Comparison of ENCODE assay signal across 15 mouse cellular contexts in genomic region chr1:153918521-153919206, GRCm38 (mm10). TPM values are rescaled to one million over a fixed set of nuclear protein-coding genes. Genes with fewer than 3 reads are reported as not detected.
DNase-seq lines count a peak whose midpoint lies in the region; ATAC-seq lines count a peak whose summit lies in the region.
"Had no signal": no experiment of that assay in that cellular context is flagged by ENCODE, and none has a peak within 500 bp of the region (broad histone marks: within the 10 kb centered on the region; RNA-seq: fewer than 3 reads in every experiment).

No protein-coding gene starts in this region.

- H3K36me3 ChIP-seq in kidney, embryonic 16.5 days (ENCODE audit: insufficient read depth, low read length), result no peaks in the 10 kb centered on the region
- no peaks in the 10 kb centered on the region for H3K36me3 ChIP-seq in heart, embryonic 15.5 days
- H3K36me3 ChIP-seq: embryonic facial prominence, embryonic 12.5 days; hindbrain, embryonic 13.5 days; neural tube, embryonic 15.5 days had no signal

- 81% methylated on average over 3 of the region's 3 CpGs for WGBS in kidney, embryonic 16.5 days
- 42% methylated on average over 3 of the region's 3 CpGs for whole genome bisulfite sequencing in heart, embryonic 15.5 days

- no peaks in the 10 kb centered on the region for H3K27me3 ChIP-seq in kidney, embryonic 16.5 days (ENCODE audit: insufficient read depth, low read length)
- H3K27me3 ChIP-seq in heart, embryonic 15.5 days, result no peaks in the 10 kb centered on the region
- H3K27me3 ChIP-seq: embryonic facial prominence, embryonic 12.5 days; hindbrain, embryonic 13.5 days; neural tube, embryonic 15.5 days had no signal

- peak; percentile 42 for DNase-seq in kidney, adult 18-20 months
- peak; percentile 32 for DNase-seq in lung, postnatal 14 days
- no peak for DNase-seq in left cerebral cortex, postnatal 25 days (ENCODE audit: low spot score in 2 of 2)
- no peak for DNase-seq in ovary, postnatal 36 days (ENCODE audit: low spot score)
- DNase-seq: cerebellum, postnatal 10 days; right cerebral cortex, postnatal 14 days had no signal

- H3K9ac ChIP-seq in kidney, embryonic 16.5 days (replicated peaks; ENCODE audit: low read length), result no peak overlapping the region
- no peak overlapping the region for H3K9ac ChIP-seq in heart, embryonic 15.5 days
- H3K9ac ChIP-seq: embryonic facial prominence, embryonic 12.5 days; hindbrain, embryonic 13.5 days; neural tube, embryonic 15.5 days had no signal

- H3K4me2 ChIP-seq in kidney, embryonic 16.5 days (replicated peaks; ENCODE audit: low read depth, low read length), result no peak overlapping the region
- H3K4me2 ChIP-seq in heart, embryonic 15.5 days, result no peak overlapping the region
- H3K4me2 ChIP-seq: embryonic facial prominence, embryonic 12.5 days; hindbrain, embryonic 13.5 days; neural tube, embryonic 15.5 days had no signal

- no peaks in the 10 kb centered on the region for H3K9me3 ChIP-seq in kidney, embryonic 16.5 days (ENCODE audit: low read length)
- H3K9me3 ChIP-seq in heart, embryonic 15.5 days (replicated peaks), result no peaks in the 10 kb centered on the region
- H3K9me3 ChIP-seq: embryonic facial prominence, embryonic 12.5 days; hindbrain, embryonic 13.5 days; neural tube, embryonic 15.5 days had no signal

- ATAC-seq in kidney, embryonic 16.5 days (ENCODE audit: low FRiP score, low TSS enrichment), result no peak
- peak; percentile 49 for ATAC-seq in granulocyte monocyte progenitor cell, adult 5-6 weeks (replicated peaks; ENCODE audit: poor library complexity, severe bottlenecking)
- peak; percentile 38; the same call in 1 of the 2 replicates for ATAC-seq in heart, embryonic 15.5 days (replicated peaks; ENCODE audit: insufficient number of reproducible peaks, insufficient read depth, low FRiP score, low read depth)

- intact Hi-C loops in left cerebral cortex, postnatal 25 days (cut with DNase I), result no loop called here

- H3K4me3 ChIP-seq in kidney, embryonic 16.5 days (ENCODE audit: low read length), result no peak overlapping the region
- no peak overlapping the region for H3K4me3 ChIP-seq in heart, embryonic 15.5 days
- H3K4me3 ChIP-seq: embryonic facial prominence, embryonic 12.5 days; hindbrain, embryonic 13.5 days; neural tube, embryonic 15.5 days had no signal

- H3K27ac ChIP-seq in kidney, embryonic 16.5 days (ENCODE audit: low read length), result no peak overlapping the region
- peak overlapping the region; percentile 71 for H3K27ac ChIP-seq in heart, embryonic 15.5 days
- H3K27ac ChIP-seq: embryonic facial prominence, embryonic 12.5 days; hindbrain, embryonic 13.5 days; kidney, postnatal 0 days; neural tube, embryonic 15.5 days had no signal

- no peaks in the 10 kb centered on the region for H3K4me1 ChIP-seq in kidney, embryonic 16.5 days (ENCODE audit: insufficient read depth, low read length)
- peaks cover 27% of the 10 kb centered on the region for H3K4me1 ChIP-seq in heart, embryonic 15.5 days (replicated peaks)
- H3K4me1 ChIP-seq: embryonic facial prominence, embryonic 12.5 days; hindbrain, embryonic 13.5 days; neural tube, embryonic 15.5 days had no signal

RNA-seq across cellular contexts. Expression of gene Teddm2, which starts 18.6 kb away (rescaled TPM):
- polyA plus RNA-seq in kidney, embryonic 16.5 days (2015; fragmentation: Nextera tagmentation; extraction: Ambion mirVana), result 0.58 and 0.67 TPM in 2 replicates
- total RNA-seq in granulocyte monocyte progenitor cell, adult 5-6 weeks (2014; fragmentation: Nextera tagmentation), result 0.11 TPM in 1 of 2 replicates, not detected in the other
- not detected in 2 replicates for total RNA-seq in granulocyte monocyte progenitor cell, adult 5-6 weeks (2017)
- polyA plus RNA-seq in heart, embryonic 15.5 days (2015; fragmentation: Nextera tagmentation; extraction: Ambion mirVana), result 0.19 and 0.44 TPM in 2 replicates
- total RNA-seq in left cerebral cortex, postnatal 25 days (2021), result 1 to 10 TPM; 2.9 to 4.0 TPM

RNA-seq across cellular contexts. Expression of gene Glul, which starts 18.9 kb away (rescaled TPM):
- polyA plus RNA-seq in kidney, embryonic 16.5 days (2015; fragmentation: Nextera tagmentation; extraction: Ambion mirVana), result 159 and 176 TPM in 2 replicates
- total RNA-seq in granulocyte monocyte progenitor cell, adult 5-6 weeks (2014; fragmentation: Nextera tagmentation), result 60.4 and 67.3 TPM in 2 replicates
- 50.7 and 59.0 TPM in 2 replicates for total RNA-seq in granulocyte monocyte progenitor cell, adult 5-6 weeks (2017)
- 56.4 and 68.3 TPM in 2 replicates for polyA plus RNA-seq in heart, embryonic 15.5 days (2015; fragmentation: Nextera tagmentation; extraction: Ambion mirVana)
- 1,000 to 10,000 TPM; 1,850 to 1,886 TPM for total RNA-seq in left cerebral cortex, postnatal 25 days (2021)

RNA-seq across cellular contexts. Expression of gene Teddm1a, which starts 27.1 kb away (rescaled TPM):
- not detected in 2 replicates for polyA plus RNA-seq in kidney, embryonic 16.5 days (2015; fragmentation: Nextera tagmentation; extraction: Ambion mirVana)
- total RNA-seq in granulocyte monocyte progenitor cell, adult 5-6 weeks (2014; fragmentation: Nextera tagmentation), result not detected in 2 replicates
- total RNA-seq in granulocyte monocyte progenitor cell, adult 5-6 weeks (2017), result not detected in 2 replicates
- polyA plus RNA-seq in heart, embryonic 15.5 days (2015; fragmentation: Nextera tagmentation; extraction: Ambion mirVana), result not detected in 2 replicates
- total RNA-seq in left cerebral cortex, postnatal 25 days (2021), result not detected
- polyA plus RNA-seq: embryonic facial prominence, embryonic 12.5 days; forebrain, embryonic 11.5 days; hindbrain, embryonic 13.5 days; kidney, postnatal 0 days; limb, embryonic 14.5 days; neural tube, embryonic 15.5 days had no signal

RNA-seq across cellular contexts. Expression of gene Teddm1b, which starts 44.5 kb away (rescaled TPM):
- polyA plus RNA-seq in kidney, embryonic 16.5 days (2015; fragmentation: Nextera tagmentation; extraction: Ambion mirVana), result 0.39 and 0.40 TPM in 2 replicates
- not detected in 2 replicates for total RNA-seq in granulocyte monocyte progenitor cell, adult 5-6 weeks (2014; fragmentation: Nextera tagmentation)
- total RNA-seq in granulocyte monocyte progenitor cell, adult 5-6 weeks (2017), result not detected in 2 replicates
- polyA plus RNA-seq in heart, embryonic 15.5 days (2015; fragmentation: Nextera tagmentation; extraction: Ambion mirVana), result 0.10 TPM in 2 replicates
- not detected for total RNA-seq in left cerebral cortex, postnatal 25 days (2021)

Comparison
In these comparisons a context has a peak if more than half of its experiments do, and no peak if none do; other contexts are left out.
1. DNase-seq: peak in kidney, adult 18-20 months (single experiment) and lung, postnatal 14 days (single experiment); none in left cerebral cortex, postnatal 25 days (0 of 2) and ovary, postnatal 36 days (single experiment).
2. RNA of gene Glul, which starts 18.9 kb away (total RNA-seq): 1,850 to 1,886 TPM in left cerebral cortex, postnatal 25 days; 50.7 to 67.3 TPM in granulocyte monocyte progenitor cell, adult 5-6 weeks; every median in the first group is over 10 times any median in the second.